Mouse (Mus musculus) adrenal gland, adult 18-20 months (tissue): Measurements from ENCODE around the gene Trpc6. TPM values are rescaled to one million over a fixed set of nuclear protein-coding genes. Genes with fewer than 3 reads are reported as not detected.
A peak's percentile ranks its signal among the peaks of the same experiment; 100 is the strongest.

Source experiments
- DNase-seq, 2 experiments: peaks; one replicate each; pipeline ENCODE4 v3.0.0; 2021 to 2022; ENCODE audit warnings: low spot score in 2 of 2
- long read RNA-seq, 2 experiments: library from polyadenylated mRNA; stranded (forward); transcript quantifications; one replicate each; pipeline ENCODE4 v2.0.0; 2021
- total RNA-seq, 2 experiments: library from RNA; stranded (reverse); gene quantifications; 1 replicate in 1 of 2; 2 replicates in 1 of 2; pipeline ENCODE4 v1.2.3; 2021

The Trpc6 gene
- 1 to 10 TPM in 1 of 2 experiments, under 1 TPM in 1; 0.77 to 1.2 TPM for total RNA-seq
- long read RNA-seq, experiment 1 = 0 reads
- long read RNA-seq, experiment 2, partial matches to known transcripts = 1 of 6 reads
- long read RNA-seq, experiment 2, other reads (novel, unspliced or antisense) = 1 of 6 reads

- DNase-seq = peak; percentile 4 to 18
Measured at GRCm38 (mm10) chr9:8544041-8544794, at the start of gene Trpc6. Gene Trpc6, plus strand, starts transcription at chr9:8544142.

DNA sequence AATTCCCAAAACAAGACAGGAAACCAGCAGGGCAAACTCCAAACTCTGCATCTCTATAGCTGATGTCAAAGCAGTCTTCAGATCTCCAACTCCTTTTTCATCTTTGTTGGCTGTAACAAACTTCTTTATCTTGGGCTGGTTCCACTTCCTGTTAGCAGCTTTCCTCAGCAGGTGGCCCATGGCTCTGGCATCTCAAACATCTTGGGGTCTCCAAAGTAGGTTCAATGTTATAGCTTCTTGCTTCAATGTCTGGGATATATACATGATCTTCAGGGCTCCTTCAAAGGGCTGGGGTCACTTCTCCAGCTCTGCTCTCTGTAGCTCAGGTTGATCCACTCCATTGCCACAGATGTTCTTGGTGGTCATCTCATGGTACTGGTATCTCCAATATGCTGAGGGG is 23.0 kb upstream of the Trpc6 start:
- DNase-seq = no peak

DNA sequence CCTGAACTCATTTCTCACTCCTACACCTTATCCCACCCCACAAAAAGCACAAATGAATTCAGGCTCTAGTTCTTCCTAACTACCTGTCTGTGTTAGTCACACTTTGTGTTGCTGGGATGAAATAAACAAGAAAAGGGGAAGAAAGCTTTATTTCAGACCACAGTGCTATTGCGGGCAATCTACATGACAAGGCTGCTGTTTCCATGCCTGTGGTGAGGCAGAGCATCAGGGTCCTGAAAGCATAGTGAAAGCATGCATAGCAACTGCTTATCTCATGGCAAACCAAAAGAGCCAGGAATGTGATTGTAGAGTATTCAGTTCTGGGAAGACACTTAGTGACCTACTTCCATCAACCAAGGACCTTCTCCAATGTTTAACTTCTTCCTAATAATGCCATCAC is 10.3 kb upstream of the Trpc6 start:
- DNase-seq = no peak

- no peak for DNase-seq
Measured at GRCm38 (mm10) chr9:8545236-8545635, 1.3 kb downstream of the Trpc6 start.

DNA sequence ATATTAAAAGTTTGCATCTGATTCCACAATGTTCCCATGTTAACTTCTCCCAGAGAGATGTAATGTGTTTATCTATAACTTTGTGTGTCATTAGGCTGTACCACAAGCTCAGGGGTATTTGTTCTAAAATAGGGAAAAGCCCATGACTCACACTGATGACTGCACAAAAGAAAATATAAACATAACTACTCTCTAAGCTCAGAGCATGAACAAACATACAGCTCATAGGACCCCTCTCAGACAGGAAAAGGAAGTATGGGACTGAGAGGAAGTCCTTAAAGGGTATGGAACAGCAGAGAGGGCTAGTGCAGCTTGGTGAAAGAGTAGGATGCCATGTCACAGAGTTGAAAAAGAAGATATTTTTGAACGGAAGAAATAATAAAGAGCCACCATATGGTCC is 14.6 kb downstream of the Trpc6 start:
- DNase-seq = no peak

- peak in 1 of 2 experiments; percentile 29 for DNase-seq
Measured at GRCm38 (mm10) chr9:8592618-8593017, 48.7 kb downstream of the Trpc6 start.

GRCm38 (mm10) chr9:8597089-8597488 is 53.1 kb downstream of the Trpc6 start:
- no peak for DNase-seq

DNA sequence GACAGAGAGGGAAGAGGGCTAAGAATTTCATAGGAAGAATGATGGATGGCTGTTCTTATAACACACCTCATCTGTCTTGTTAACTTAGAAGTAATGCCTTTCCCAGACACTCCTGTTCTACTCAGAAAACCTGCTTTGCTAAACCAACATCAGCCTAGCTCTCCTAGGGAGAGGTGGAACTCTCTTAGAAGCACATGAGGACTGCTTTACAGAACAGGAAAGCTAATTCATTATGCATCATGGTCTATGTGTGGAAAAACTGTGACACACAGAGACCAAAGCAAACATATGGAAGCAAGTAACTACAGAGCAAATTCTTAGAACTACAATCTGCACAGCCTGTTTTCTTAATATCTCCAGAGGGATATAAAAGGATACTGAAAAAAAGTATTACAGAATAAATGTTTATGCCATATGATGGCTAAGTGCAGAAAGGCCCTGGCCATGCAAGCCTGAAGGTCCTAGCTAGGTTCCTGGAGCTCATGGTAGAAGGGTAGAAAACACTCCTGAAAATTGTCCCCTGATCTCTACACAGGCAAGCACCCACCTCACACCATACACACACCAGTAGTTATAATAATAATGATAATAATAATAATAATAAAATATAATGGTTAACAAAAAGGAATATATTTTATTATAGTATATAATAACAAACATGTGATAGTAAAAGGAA is 63.0 kb downstream of the Trpc6 start:
- no peak for DNase-seq

DNA sequence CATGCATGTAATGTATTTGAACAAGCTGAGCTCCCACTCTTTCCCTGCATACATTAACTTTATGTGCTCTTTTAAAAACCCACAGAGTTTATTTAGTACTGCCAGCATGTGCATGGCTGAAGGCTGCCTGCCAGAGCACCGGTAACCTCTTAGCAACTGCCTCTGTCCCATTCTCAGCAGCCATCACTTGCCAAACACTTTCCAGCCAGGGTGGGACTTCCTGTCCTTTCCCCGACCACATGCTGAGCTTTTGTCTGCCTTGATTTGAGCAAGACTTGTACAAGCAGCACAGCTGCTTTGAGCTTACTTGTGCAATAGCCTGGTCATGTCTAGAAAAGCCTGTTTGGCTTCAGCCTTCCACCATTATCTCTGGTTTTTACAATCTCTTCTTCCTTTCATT is 90.4 kb downstream of the Trpc6 start:
- DNase-seq = no peak

DNA sequence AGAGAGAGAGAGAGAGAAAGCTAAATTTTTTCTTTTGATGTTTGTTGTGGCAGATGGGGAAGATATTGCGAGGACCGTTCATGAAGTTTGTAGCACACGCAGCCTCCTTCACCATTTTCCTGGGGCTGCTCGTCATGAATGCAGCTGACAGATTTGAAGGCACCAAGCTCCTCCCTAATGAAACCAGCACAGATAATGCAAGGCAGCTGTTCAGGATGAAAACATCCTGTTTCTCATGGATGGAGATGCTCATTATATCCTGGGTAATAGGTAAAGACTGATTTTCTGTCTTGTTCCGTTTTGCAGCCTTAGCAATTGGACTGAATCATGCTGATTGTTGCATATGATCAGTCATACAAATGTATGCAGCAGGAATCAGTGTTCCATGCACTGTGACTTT is 99.5 kb downstream of the Trpc6 start:
- DNase-seq = no peak

GRCm38 (mm10) chr9:8655347-8655746 is 111.4 kb downstream of the Trpc6 start:
- no peak for DNase-seq

- no peak for DNase-seq
Measured at GRCm38 (mm10) chr9:8672944-8673343, 129.0 kb downstream of the Trpc6 start.

- DNase-seq = no peak
Measured at GRCm38 (mm10) chr9:8676607-8677006, 132.7 kb downstream of the Trpc6 start.

DNA sequence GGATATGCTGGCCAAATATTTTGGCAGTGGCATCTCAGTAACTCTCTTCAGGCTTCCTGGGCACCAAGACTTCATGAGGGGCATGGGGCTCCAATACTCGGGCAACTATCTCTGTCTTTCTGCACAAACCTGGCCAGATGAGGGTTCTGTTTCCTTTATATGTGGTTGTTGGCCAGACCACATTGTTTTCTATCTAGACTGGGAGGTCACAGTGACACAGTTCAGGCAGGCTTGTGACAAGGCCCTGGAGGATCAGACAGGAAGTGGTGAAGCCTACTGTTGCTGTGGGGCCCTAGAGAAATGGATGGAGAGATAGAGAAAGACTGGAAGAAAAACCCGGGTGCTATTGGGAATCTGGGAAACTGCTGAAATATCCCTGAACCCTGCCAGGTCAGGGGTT is 149.2 kb downstream of the Trpc6 start:
- DNase-seq = no peak

DNA sequence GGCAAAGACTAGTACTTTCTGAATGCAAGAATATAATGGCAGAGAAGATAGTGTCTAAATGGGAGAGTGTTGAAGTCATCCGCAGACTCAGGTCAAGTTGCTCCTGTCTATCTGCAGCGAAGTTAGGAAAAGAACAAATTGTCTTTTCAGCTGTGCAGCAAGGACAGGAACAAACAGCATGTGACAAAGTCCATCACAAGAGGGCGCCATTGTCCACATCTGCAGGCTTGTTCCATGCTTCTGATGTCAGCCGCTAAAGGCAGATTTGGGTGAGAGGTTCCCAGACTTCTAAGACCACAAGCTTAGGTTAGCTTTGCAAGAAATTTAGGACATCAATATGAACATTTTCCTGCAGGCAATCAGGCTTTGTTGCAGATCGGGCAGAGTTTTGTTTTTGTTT is 156.7 kb downstream of the Trpc6 start:
- peak; percentile 74 to 81 for DNase-seq

DNA sequence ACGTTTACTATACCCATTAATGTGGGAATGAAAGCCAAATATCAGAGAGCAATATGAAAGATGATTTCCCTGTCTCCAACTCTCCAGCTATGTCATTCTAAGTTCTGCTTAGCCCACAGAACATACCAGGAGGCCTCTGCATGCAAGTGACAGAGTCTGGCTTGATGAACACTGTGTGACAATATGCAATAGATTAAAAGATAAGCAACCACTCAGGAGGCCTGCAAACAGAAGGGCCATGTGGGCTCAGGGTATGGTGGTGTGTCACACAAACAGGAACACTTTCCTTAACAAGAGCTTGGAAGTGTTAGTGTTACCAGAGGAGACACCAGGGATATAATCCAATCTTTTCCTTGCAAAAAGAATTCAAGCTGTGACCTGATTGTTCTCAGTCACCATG is 159.6 kb downstream of the Trpc6 start:
- DNase-seq = no peak

- no peak for DNase-seq
Measured at GRCm38 (mm10) chr9:8703956-8704355, 160.0 kb downstream of the Trpc6 start.

GRCm38 (mm10) chr9:8710052-8710739 is 166.3 kb downstream of the Trpc6 start:
- no peak for DNase-seq

DNA sequence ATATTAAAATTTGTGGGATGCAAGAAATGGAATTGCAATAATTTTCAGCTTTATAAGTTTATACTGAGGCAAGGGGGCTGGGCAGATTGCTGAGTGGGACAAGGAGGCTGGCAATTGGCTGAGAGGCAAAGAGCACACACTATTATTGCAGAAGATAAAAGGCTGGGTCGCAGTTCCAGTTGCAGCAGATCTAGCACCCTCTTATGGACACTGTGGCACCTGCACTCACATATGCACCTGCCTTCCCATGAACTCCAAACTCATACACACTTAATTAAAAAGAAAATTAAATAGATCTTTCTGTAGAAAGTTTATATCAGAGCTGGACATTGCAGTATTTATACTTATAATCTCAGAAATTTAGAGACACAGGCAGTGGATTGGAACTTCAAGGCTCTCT is 175.1 kb downstream of the Trpc6 start:
- DNase-seq = no peak

GRCm38 (mm10) chr9:8729056-8729455 is 185.1 kb downstream of the Trpc6 start:
- no peak for DNase-seq
